Mouse (Mus musculus): Measurements from ENCODE around the gene 4930404H24Rik.

4930404H24Rik gene

GRCm38 (mm10) chr2:153492573-153493392, at the start of gene 4930404H24Rik:
4930404H24Rik (plus strand) TSS chr2:153492790.
- no peak for DNase-seq (ENCODE audit: low spot score)

DNA sequence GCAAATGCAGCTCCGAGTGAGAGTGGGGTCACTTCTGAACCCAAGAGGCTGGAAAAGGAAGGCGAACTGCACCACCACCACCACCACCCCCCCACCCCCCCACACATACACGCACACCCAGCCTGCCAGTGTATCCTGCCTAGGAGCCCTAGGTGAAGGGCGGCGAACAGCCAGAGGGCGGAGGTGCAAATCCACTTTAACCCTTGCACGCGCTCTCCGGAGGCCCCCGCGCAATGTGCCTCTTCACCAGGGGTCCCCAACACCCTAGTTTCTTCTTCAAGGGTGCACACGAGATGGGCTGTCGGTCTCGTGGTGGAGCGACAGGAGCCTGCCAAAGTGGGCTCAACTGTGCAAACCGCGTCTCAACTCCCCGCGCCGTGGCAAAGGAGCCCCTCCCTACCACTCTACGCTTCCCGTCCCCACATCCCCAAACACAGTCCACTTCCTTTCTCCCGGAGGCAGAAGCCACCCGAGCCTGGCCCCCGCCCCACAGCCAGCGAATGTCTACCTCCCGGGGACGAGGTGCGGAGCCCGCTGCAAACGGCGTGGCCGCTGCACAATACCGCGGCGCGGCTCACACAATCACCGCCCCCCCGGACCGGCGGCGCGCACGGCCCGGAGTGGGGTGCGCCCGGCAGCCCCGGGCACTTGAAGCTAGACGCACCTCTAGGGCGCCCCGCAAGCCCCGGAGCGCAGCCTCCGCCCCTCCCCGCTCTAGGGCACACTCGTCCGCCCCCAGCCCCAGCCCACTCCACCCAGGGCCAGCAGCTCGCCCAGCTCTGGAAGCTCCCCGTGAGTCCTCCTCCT, 49.0 kb upstream of the 4930404H24Rik start:
- no peak for DNase-seq (ENCODE audit: low spot score)

- peak; percentile 49 for DNase-seq (ENCODE audit: low spot score)
Observed at GRCm38 (mm10) chr2:153444254-153445136, 48.1 kb upstream of the 4930404H24Rik start.

GRCm38 (mm10) chr2:153445137-153446016, 47.2 kb upstream of the 4930404H24Rik start:
- no peak for DNase-seq (ENCODE audit: low spot score)

DNA sequence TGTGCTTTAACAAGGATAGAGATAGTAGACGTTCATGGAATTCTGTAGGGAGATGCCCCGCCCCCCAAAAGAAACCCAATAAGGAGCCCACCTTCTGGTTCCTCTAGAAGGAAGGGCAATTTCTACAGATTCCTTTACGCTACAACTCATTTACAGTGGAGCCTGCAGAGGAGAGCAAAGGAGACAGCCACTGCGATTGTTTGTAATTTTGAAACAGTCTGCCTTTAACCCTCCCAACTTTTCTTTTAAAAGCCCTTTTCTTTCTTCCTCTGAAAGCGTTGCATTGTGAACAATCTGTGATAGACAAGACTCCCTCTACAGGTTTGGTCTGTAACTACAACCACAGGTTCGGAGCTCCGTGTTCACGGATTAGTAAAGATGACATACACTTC, 46.6 kb upstream of the 4930404H24Rik start:
- no peak for DNase-seq (ENCODE audit: low spot score)

- DNase-seq (ENCODE audit: low spot score): no peak
Observed at GRCm38 (mm10) chr2:153446476-153446875, 46.1 kb upstream of the 4930404H24Rik start.

DNA sequence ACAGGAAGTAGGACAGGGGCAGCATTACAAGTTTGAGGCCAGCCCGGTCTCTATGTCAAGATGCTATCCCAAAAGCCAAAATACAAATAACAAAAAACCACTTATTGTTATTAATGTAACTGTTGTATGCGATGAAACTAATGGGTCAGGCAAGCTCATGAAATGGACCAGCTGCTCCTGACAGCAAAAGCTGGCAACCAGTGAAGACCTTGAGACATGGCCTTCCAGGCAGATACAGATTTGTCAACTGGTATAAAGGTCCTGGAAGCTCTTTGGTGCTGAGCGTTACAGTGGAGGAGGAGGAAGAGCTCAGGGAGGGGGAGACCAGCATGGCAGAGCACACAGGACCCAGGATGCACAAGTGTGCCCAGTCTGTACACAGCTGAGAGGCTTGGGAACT, 44.9 kb upstream of the 4930404H24Rik start:
- no peak for DNase-seq (ENCODE audit: low spot score)

DNA sequence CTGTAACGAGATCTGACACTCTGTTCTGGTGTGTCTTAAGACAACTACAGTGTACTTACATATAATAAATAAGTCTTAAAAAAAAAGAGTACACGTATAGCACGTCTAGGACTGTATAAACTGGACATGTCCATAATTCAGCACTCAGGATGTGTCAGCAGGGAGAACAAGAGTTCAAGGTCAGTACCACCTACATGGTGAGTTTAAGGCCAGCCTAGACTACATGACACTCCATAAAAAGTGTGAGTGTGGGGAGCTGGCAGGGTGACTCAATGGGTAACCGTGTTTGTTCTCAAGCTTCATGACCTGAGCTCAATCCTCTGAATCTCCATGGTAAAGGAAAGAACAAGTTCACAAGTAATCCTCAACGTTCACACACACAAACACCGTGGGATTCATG, 44.1 kb upstream of the 4930404H24Rik start:
- no peak for DNase-seq (ENCODE audit: low spot score)

DNA sequence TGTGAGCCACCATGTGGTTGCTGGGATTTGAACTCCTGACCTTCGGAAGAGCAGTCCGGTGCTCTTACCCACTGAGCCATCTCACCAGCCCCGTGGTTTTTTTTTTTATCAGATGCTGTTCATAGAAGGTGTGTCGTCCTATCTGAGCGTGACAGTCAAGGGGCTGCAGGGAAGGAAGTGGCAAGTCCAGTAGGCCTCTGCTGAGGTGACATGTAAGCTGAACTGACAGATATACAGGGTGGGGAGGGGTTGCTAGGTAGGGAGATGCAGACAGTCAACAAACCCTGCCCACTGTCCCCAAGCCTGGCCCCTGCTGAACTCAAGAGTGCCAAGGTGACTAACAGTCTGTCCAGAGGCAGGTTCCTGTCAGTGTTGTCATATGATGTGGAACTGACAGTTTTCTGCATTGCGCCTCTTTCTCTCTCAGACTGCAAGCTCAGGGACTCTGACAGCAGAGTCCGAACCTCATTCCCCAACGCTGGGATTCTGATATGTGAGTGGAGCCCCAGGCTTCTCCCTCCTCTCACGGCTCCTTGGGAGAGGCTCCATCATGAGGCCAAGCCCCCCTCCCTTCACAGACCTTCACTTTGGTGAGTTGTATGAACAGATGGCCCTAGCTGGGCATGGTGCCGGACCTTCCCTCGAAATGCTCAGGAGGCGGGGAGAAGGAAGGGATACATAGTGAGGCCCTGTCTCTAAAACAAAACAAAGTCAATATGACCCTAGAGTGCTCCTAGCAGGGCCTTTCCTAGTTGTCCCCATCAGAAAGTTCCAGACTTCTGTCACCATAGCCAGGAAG, 38.4 kb upstream of the 4930404H24Rik start:
- DNase-seq (ENCODE audit: low spot score): no peak

DNA sequence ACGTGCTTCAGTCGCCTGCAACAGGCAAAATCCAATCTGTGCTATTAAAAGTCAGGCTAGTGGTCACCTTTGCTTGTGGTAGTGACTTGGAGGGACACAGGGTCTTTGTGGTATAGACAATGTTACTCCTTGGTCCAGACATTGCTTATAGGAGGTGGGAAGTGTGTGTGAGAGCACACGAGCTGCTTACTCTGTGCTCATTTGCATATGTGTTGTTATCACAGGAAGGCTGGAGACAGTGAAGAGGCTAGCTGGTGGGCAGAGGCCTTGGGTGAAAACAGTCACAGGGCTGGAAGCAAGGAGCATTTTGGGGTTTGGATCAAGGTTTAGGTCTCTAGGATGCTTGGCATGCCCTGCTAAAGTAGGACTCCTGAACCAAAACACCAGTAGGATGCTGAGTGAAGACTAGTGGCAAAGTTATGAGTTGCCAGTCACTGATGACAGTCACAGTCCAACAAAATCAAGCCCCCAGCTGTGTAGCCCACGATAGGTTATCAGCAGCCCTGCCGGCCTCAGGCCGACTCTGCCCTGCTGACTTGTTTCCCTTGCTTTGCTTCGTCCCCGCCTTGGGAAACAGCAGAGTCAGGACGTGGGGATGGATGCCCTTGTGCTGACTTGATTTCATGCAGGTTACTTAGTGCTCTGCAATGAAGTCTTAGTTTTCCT, 37.6 kb upstream of the 4930404H24Rik start:
- DNase-seq (ENCODE audit: low spot score): no peak

DNA sequence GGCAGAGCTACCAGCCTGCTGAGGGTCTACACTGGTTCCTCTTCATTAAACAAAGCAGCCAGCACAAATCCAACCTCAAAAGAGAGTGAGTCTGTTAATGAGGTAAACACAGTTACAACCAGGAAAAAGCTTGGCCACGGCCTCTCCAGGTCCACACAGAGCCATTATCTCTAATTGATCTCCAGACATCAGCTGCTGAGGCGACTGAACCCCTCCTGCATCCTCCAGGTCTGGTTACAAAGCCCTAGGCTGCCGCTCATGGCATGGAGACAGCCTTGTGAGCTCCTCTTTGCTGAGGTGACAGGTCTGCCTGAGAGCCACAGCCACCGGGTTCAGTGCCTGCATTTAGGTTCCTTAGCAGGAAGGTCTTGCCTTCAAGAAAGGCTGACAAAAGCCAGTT, 35.1 kb upstream of the 4930404H24Rik start:
- DNase-seq (ENCODE audit: low spot score): no peak

DNA sequence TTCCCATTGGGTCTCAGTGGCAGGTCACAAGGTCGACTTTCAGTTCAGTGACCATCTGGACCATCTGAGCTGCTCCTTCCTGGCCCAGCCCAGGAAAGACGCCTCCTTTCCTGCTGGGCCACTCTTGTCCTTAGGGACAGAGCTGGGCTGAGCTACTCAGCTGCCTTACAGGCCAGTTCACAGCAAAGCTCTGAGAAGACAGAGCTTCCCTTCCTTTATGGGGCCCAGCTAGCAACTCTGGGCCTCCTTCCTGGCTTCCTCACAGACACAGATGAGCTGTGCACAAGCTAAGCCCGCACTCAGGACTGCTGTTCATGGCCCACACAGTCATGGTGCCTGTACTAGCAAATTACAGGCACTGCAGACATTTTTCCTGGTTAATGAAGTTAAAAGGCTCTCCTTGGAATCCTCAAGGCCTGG, 34.6 kb upstream of the 4930404H24Rik start:
- no peak for DNase-seq (ENCODE audit: low spot score)

GRCm38 (mm10) chr2:153463257-153463656, 29.3 kb upstream of the 4930404H24Rik start:
- no peak for DNase-seq (ENCODE audit: low spot score)

- DNase-seq (ENCODE audit: low spot score): no peak
Observed at GRCm38 (mm10) chr2:153467372-153467771, 25.2 kb upstream of the 4930404H24Rik start.

- no peak for DNase-seq (ENCODE audit: low spot score)
Observed at GRCm38 (mm10) chr2:153469317-153469716, 23.3 kb upstream of the 4930404H24Rik start.

- DNase-seq (ENCODE audit: low spot score): no peak
Observed at GRCm38 (mm10) chr2:153469764-153470163, 22.8 kb upstream of the 4930404H24Rik start.

DNA sequence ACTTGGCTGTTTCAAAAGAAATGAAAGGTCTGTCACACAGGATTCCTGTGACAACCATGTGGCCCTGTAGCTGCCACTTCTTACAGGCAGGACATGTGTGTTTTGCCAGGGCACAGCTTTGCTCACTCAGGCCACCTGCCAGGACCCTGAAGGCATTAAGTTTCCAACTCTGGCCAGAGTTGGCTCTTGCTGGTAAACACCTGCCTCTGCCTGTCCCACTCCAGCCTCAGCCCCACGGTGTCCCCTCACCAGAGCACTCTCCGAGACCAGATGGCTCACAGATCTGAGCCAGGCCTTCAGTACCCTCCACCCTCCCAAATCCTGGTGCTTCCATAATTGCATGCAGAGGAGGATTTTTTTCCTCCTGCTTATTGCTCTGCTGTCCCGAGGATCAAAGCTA, 21.6 kb upstream of the 4930404H24Rik start:
- DNase-seq (ENCODE audit: low spot score): no peak

DNA sequence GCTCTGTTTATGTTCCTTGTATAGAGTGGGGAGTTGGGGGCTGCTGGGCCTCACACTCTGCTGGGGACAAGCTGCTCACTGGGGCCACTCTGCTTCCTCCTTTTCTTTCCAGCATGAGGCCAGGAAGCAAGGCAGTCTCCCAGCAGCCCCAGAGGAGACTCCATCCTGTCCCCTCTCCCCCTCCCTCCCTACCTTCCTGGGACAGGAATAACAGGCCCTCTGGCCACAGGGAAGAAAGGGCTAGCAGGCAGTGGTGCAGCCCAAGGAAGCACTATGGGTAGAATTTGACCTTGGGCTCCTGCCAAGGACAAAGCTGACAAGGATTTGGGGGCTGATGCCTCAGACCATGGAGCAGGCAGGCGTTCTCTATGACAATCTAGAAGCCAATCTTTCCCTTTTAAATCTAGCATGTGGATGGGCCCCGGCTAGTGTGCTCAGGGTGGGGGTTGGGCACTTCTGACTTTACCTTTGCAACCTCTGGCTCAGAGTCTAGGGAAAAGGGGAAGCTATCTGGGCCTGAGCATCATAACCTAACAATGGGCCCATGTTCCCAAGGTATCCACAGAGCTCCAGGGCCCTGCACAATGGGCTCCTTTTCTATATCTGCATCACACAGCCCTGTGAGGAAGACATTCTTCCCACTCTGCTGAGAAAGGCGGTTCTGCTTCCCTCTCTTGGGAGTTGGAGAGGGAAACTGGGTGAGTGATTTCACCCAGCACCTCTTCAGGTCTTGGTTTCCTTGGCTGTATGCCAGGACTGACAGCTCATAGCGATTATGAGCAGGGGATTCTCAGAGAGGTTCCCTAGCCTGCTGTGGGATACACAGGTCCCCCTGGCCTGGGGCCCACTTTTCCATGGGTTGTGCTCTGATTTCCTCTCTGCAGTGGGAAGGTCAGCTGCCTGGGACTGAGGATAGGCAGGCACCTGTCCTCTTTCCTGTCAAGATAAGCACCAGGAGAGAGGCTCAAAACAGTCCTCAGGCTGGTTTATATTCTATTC, 17.2 kb upstream of the 4930404H24Rik start:
- no peak for DNase-seq (ENCODE audit: low spot score)

Measured in ovary, postnatal 10 days (tissue).